Mouse (Mus musculus) kidney, postnatal 4 days (tissue): ENCODE data around the gene Chd4.
"Not testable (repeated sequence)": the region's sequence is repeated elsewhere in the genome, so short reads cannot be mapped to it uniquely, and the experiment has no call there.

ENCODE experiments used
- DNase-seq, 2 experiments: peaks; one replicate each; pipeline ENCODE4 v3.0.0; 2021; ENCODE audit warnings: mixed read lengths in 2 of 2

Gene Chd4

DNA sequence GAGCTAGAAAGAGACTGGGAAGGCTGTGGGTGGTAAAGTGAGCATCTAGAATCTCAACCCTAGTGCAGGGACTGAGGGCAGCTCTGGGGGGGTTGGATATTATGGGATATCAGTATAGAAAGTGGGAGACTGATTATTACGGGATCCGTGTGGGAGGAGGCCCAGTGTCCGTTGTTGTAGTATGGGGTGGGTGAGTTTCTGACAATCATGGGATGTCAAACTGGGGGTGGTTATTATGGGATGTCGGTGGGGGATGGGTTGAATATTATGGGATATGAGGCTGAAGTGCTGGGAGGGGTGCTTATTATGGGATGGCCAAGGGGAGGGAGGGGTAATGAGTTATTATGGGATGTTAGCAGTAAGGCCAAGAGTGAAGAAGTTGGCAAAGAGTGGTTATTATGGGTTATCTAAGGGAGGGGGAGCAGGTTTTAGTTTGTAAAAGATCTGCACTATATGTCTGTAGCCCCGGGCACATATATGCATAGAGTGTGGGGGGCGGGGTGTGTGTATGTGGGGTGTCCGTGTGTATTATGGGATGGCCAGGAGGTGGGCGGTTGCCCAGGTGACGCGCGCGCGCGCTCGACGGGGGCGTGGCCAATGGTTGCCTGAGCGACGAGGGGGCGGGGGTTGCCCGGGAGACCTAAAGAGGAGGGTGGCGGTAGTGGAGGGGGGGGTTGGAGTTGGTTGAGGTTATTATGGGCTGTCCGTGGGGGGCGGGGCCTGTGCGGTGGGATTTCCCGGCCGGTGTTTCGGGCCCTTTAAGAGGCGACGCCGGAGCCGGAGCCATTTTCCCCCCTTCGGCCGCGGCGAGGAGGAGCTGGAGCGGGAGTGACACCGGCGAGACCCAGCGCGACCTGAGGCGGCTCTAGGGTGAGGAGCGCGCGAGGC, at the start of gene Chd4:
Gene Chd4 (plus strand): TSS at position 591 of the 888 bp plus-strand sequence.
- DNase-seq, result peak; percentile 98 to 99

DNA sequence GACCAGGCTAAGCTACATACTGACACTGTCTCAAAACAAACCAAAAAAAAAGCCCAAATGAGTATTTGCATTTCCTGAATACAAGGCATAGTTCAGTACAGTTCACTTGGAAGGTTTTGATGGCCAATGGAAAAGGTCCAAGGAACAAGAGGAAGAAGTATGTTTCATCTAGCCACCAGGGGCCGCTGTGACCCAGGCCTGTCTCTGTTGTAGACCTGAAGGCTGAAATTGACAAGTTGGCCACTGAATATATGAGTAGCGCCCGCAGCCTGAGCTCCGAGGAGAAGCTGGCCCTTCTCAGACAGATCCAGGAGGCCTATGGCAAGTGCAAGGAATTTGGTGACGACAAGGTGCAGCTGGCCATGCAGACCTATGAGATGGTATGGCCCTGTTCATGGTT, 49.1 kb upstream of the Chd4 start:
- DNase-seq, result peak; percentile 89 to 92

DNA sequence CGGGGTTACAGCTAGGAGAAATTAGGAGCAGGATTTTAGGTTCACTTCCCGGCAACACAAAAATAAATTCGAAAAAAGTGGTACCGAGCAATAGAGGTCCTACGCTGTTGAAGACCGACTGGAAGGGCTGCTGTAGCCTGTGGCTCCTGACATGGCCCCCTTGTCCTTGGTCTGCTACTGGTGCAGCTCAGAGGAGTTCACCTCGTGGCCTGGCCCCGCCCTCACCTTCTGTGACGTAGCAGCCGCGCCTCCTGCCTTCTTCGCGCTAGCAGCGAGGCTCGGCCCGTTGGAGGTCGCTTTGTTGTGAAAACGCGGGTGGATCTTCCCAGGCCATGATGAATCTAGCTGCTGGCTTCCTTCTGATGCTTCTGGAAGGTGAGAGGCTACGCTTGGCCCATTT, 46.1 kb upstream of the Chd4 start, which contains the start of gene Acrbp:
Gene Acrbp (plus strand): TSS at position 12 of the 400 bp plus-strand sequence.
- peak; percentile 34 to 40 for DNase-seq

GRCm38 (mm10) chr6:125051237-125051636, 44.5 kb upstream of the Chd4 start:
- DNase-seq, result peak; percentile 35 to 38

DNA sequence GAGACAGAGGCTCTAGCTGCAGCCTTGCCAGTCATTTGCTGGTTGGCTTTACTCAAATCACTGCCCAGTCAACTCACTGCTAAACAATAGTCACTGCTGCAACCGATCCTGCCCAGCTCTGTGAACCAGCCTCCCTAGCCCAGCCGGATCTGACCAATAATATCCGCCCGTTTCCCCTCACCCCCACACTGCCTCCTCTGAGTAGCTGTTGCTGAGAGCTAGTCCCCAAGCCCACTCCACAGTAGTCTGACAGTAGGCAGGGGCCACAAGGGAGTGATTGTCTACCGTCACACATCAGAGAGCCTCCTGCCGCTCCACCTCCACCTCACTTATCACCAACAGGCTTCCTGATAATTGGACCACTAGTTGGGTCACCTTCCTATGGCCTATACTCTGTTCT, 34.3 kb upstream of the Chd4 start:
- DNase-seq, result peak in 1 of 2 experiments; percentile 30

GRCm38 (mm10) chr6:125062511-125062910, 33.3 kb upstream of the Chd4 start:
- no peak for DNase-seq

DNA sequence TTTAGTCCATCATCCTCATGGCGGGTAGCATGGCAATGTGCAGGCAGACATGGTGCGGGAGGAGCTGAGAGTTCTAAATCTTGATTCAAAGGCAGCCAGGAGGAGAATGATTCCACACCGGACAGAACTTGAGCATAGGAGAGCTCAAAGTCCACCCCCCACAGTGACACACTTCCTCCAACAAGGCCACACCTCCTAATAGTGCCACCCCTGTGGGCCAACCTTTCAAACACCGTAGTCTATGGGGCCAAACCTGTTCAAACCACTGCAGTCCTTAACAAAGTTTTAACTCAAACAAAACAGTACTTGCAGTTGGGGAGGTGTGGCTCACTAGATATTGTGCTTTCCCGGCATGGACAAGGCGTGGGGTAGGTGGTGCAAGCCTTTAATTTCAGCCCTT, 31.9 kb upstream of the Chd4 start:
- no peak for DNase-seq

DNA sequence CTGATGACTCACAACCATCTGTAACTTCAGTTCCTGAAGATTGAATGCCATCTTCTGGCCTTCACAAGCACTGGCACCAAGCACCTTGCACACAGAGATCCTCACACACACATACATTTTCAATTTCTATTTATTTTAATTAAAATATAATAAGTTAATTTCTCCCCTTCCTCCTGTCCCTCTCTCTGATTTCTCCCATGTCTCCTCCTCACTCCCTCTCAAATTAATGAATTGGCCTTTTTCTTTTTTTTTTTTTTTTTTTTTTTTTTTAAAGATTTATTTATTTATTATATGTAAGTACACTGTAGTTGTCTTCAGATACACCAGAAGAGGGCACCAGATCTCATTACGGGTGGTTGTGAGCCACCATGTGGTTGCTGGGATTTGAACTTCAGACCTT, 30.6 kb upstream of the Chd4 start:
- DNase-seq, result not testable (repeated sequence)

DNA sequence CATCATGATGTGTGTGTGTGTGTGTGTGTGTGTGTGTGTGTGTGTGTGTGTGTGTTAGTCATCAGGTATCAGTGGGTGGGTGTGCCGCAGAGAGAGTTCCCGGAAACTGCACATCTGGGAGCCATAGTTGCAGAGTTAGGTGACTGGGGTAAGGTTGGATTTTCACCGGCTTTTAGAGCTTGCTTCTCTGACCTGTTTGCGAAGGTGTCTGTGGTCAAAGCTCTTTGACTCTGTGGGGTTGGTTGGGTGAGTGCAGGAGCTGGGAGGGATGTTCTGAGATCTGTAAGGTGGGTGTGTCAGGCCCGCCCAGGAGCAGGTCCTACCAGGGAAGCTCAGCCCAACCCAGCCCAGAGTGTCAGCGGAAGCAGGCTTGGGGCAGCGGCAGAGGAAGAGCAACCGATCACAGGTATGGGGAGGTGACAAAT, 28.2 kb upstream of the Chd4 start, which contains the start of gene Lpar5:
Gene Lpar5 (plus strand): TSS at position 350 of the 425 bp plus-strand sequence.
- DNase-seq, result no peak

DNA sequence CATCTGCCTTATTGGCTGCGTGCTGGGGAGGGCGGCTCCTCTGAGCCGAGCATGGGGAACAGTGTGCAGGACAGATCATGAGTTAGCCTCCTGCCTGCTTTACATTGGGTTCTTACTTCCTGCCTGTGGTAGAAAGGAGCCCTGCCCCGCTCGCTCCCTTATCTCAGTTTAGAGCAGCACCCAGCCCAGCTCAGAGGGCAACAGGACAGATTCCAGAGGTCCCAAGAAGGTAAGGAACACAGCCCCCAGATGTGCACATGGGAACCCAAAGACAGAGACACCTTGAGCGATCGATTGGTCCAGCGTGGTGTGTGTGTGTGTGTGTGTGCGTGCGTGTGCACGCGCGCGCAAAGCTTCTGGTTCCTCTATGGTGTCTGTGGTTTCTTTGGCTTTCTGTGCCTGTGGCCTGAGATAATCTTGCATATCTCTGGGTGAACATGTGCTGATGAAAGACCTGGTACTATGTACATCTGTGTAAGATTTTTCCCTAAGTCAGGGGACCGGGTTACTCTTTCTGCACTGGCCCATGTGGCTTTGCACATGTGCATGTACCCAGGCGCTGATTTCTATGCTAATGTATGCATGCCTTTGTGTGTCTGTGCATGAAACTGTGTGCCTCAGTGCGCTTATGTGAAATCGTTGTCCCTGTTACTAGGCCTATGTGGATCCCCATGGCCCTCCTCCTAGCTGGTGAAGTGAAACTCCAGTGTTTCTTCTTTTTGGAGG, 24.4 kb upstream of the Chd4 start:
- DNase-seq, result no peak

GRCm38 (mm10) chr6:125071896-125072279, 23.9 kb upstream of the Chd4 start:
- DNase-seq, result peak; percentile 48 to 67

DNA sequence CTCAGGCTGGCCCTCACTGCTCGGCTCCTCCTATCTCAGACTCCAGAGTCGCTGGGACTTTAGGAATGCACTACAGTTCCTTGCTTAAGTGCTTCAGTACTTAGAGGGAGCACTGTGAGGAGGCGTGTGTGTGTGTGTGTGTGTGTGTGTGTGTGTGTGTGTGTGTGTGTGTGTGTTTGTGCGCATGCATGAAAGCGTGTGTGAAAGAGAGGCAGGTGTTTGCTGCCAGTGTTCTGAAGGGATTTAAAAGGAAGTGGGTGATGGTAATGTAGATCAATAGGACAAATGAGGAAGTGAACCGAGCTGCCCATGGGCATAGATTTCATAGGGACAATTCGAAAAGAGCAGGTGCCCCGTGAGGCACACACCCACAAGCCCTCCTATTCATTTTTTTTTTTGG, 22.0 kb upstream of the Chd4 start:
- DNase-seq, result no peak

GRCm38 (mm10) chr6:125081394-125081793, 14.4 kb upstream of the Chd4 start:
- DNase-seq, result no peak

GRCm38 (mm10) chr6:125081797-125082560, 13.8 kb upstream of the Chd4 start:
- DNase-seq, result peak; percentile 97 to 98

DNA sequence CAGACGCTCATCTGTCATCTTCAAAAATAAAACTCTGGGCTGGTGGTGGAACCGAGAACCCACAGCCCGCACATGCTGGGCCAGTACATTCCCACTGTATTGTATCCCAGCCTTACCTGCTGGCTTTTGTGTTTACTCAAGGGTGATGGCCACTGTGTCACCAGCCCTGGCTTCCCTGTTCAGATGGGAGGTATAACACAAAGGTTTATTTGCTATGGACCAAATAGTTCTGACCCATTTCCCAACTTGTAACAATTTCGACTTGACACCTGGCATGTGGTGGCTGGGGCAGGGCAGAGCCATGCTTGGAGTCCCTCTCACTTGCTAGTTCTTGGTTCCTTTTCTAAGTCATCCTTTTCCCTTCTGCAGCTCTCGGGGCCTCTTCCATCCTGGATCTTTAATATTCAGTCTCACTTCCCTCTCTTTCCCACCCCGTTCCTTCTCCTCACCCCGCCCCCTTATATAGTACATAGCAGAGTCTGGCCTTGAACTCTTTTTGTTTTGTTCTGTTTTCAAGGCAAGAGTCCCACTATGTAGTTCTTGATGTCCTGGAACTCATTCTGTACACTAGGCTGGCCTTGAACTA, 12.9 kb upstream of the Chd4 start:
- no peak for DNase-seq

GRCm38 (mm10) chr6:125084424-125084823, 11.4 kb upstream of the Chd4 start:
- DNase-seq, result peak; percentile 65 to 76

- DNase-seq, result no peak
These were observed 7.8 kb upstream of the Chd4 start for GRCm38 (mm10) chr6:125087937-125088336.

DNA sequence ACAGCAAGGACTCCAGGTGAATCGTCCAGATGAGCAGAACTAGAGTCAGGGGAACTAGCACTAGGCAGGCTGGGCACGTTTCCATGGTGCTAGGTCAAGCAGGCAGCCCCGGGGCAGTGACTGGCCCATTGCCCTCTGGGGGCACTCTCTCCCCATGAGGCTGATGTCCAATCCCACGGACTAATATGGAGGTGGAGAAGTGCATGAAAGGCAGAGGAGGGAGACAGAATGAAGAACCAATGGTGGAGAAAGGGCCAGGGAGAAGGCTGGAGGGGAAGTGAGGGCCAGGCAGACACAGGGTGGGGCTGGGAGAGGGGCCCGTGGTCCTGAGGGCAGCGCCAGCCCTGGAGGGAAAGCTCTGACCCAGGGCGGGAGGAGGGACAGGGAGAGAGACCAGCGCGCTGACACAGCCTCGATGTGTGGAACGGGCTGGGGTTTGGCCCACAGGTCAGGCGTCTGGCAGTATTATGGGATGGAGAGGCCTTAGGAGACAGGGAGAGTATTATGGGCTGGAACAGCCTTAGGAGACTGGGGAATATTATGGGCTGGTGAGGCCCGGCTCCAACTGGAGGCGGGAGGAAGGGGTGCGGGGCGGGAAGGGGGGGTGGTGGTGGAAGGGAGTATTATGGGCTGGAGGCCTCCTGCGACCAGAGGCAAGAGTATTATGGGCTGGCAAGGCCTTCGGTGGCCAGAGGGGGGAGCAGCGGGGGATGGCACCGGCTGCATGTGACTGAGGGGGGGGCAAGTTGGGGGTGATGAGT, 7.0 kb upstream of the Chd4 start:
- peak; percentile 89 to 93 for DNase-seq

GRCm38 (mm10) chr6:125089521-125090321, 6.1 kb upstream of the Chd4 start:
- DNase-seq, result peak; percentile 89 to 93

DNA sequence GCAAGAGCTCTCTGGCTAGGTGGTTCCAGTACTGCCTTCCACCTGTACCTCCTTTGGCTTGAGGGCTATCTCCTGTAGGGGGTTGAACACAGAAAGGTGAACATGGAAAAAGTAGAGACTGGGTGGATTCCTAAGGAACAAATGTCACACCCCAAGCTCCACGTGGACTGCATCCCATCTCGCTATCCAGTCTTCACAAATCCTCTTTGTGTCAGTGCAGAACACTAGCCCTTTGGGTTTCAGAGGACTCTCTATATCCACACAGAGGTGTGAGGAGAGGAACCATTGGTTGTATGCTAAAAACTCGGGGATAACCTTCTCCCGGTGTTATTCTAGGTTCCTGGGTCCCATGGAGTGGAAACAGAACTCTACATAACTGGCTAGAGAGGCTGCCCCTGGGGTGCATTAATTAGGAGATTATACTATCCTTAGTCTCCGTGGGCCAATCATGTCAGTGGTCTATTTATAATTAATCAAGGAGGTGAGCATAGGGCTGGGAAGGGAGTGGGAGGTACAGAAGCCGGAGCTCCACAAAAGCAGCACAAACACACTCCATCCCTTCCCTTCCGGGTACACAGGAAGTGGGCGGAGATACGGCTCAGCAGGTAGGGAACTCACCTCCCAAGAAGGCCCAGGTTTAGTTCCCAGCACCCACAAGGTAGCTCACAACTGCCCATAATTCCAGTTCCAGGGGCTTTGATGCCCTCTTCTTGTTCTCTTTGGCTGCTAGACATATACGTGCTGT, 5.3 kb upstream of the Chd4 start:
- DNase-seq, result no peak
